Mouse (Mus musculus) heart, postnatal 10 days (tissue): ENCODE data around the gene Sh3rf1. TPM values are rescaled to one million over a fixed set of nuclear protein-coding genes. Genes with fewer than 3 reads are reported as not detected.

Experiments used
- DNase-seq, 2 experiments: peaks; one replicate each; pipeline ENCODE4 v3.0.0; 2021
- intact Hi-C: fragments of 180-260 bp; cut with DNase I; formaldehyde crosslinking; loops from one replicate; pipeline ENCODE4 v1.15.1; 2025
- total RNA-seq, 2 experiments: library from RNA; stranded (reverse); gene quantifications; 2 replicates each; pipeline ENCODE4 v1.2.3; 2021

The Sh3rf1 gene
- total RNA-seq, 2 experiments from 2014 or later: 9.4 to 9.8 TPM

DNA sequence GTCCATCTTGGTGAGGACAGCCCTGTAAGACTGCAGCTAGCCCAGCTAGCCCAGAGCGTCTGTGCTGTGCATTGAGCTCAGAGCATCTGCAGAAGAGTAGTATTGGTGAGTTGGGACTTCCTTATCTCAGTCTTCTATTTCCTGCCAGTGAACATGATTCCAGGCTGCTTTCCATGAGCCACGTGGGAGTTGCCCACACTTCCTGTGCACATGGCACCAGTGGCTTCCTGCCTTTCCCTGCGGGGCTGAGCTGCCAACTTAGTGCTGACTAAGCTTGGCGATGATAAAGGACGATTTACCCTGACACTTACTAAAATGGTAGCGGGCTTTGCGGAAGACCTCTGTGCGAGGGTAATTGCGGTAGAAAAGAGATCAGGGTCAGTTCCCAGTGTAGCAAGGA, 35.2 kb downstream of the Sh3rf1 start:
- DNase-seq: peak in 1 of 2 experiments; percentile 20
- intact Hi-C loops: no loop called here

DNA sequence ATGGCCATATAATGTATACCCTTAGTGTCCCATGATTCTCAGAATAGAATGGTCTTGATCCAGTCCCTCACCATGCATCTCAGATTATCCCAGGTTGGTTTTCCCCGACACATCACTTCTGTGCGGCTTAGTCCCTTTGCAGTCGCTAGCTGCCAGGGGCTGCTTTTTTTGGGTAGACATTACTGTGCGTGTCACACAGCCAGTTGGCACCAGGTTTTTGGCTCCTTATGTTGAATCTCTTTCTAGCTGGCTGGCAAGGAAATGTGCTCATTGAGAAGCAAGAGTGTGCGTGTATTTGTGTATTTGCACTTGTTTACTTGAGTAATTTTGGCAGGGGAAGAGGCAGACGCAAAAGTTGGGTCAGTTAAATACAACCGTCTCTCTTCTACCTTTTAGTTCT, 35.9 kb downstream of the Sh3rf1 start:
- intact Hi-C loops: no loop called here
- no peak for DNase-seq

DNA sequence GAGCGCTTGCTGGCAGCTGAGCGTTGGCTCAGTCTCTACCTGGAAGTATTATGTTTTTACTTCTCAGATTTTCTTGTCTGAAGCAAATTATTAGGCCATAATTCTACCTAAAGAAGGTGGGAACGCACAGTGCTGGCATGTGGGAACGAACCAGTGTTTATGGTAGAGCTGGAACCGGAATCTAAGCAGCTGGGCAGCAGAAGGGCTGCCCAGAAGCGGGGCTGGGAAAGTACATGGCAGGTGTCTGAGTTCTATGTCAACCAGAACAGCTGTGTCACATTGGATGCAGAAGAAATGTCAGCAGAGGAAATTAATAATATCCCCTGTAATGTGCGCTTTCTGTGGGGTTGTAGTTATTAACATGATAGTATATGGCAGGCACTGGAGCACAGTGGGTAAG, 36.9 kb downstream of the Sh3rf1 start:
- intact Hi-C loops: no loop called here

DNA sequence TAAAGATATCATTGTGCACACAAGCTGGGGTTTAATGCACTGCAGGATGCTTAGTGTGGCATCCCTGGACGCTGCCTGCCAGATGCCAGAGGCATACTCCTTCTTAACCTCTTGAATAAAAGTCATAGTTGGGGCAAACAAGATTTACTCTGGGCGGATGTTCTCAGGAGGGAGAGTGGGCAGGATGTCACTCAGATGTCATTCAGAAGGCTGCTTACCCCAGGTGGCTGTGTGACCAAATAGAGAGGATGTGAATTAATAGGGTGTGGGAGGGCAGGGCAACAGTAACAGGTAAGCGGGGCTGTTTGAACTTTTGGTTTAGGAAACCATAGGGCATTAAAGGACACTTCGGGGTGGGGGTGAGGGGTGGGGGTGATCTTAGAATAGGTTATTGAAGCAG, 37.7 kb downstream of the Sh3rf1 start:
- intact Hi-C loops: no loop called here
- DNase-seq: no peak

More for the DNA sequence above, 36.9 kb downstream of the Sh3rf1 start:
- DNase-seq: no peak

DNA sequence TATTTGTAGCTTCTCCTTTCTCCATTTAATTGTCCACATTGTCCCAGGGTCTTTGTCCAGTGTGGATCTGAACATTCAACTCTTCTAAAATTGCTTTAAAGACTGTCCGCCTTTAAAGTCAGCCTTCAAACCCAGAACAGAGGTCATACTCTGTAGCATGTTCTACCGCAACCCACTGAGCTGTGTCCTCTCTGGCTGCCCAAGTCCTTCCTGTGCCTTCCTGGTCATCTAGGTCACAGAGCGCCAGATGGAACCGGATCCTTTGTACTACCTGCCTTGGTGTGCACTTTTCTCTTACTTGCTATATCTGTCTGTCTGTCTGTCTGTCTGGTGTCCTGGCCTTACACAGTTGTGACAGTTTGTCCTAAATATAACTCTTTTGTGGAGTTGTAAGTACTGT, 40.0 kb downstream of the Sh3rf1 start:
- intact Hi-C loops: no loop called here
- DNase-seq: no peak

DNA sequence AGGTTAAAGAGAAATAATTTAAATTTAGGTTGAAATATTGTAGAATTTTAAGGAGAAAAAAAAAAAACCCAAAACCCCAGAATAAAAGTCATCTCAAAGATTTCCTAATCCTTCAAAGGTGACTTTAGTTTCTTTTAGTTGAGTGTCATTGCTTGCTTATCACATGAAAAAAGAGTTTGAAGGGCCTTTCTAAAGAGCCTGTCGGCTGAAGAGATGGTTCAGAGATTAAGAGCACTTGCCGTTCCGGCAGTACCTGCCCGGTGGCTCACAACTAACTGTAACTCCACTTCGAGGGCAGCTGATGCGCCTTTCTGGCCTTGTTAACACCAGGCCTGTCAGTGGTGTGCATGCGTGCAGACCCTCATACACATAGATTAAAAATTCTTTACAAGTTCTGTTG, 41.2 kb downstream of the Sh3rf1 start:
- DNase-seq: no peak
- intact Hi-C loops: no loop called here

DNA sequence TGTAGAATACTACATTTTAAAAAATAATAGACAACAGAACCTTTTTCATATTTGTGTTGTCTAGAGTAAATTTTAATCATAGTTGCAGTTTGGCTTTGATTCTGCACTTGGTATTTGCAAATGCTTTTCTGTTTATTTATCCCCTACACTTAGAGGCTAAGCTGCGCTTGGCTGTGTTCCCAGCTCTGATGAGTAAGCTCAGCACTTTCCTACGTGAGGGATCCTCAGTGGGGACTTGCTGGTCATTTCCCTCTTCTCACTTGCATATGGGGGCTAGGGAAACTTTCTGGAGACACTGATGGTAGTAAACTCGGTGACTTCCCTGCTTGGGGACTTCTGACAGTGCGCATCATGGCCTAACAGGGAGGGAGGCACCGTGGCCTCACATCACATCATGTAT, 41.7 kb downstream of the Sh3rf1 start:
- intact Hi-C loops: no loop called here

DNA sequence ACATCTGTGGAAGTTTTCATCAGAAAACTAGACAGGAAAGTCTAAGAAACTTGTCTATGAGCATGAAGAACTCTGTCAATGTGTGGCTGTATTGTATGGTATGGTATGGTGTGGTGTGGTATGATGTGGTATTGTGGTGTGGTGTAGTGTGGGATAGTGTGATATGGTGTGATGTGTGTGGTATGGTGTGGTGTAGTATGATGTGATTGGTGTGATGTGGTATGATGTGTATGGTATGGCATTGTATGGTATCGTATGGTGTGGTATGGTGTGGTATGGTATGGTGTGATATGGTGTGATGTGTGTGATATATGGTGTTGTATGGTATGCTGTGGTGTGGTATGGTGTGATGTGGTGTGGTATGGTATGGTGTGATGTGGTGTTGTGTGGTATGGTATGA, 43.4 kb downstream of the Sh3rf1 start:
- no peak for DNase-seq
- intact Hi-C loops: no loop called here

More for the DNA sequence above, 41.7 kb downstream of the Sh3rf1 start:
- peak; percentile 67 to 72 for DNase-seq

DNA sequence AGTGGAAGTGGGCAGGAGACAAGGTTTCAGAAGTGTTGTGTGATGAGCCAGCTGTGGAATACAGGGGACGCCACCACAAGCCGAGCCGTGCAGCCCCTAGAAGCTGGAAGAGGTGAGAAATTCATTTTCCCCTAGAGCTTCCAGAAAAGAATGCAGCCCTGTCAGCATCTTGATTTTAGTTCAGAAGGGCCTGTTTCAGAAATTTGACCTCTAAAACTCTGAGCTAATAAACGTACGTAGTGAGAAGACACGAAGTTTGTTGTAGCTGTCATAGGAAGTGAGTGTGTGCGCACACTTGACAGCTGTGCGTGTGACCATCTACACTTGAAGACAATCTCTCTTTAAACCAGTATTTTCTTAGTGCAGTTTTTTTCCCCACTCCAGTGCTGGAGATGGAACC, 44.0 kb downstream of the Sh3rf1 start:
- intact Hi-C loops: no loop called here
- DNase-seq: no peak

DNA sequence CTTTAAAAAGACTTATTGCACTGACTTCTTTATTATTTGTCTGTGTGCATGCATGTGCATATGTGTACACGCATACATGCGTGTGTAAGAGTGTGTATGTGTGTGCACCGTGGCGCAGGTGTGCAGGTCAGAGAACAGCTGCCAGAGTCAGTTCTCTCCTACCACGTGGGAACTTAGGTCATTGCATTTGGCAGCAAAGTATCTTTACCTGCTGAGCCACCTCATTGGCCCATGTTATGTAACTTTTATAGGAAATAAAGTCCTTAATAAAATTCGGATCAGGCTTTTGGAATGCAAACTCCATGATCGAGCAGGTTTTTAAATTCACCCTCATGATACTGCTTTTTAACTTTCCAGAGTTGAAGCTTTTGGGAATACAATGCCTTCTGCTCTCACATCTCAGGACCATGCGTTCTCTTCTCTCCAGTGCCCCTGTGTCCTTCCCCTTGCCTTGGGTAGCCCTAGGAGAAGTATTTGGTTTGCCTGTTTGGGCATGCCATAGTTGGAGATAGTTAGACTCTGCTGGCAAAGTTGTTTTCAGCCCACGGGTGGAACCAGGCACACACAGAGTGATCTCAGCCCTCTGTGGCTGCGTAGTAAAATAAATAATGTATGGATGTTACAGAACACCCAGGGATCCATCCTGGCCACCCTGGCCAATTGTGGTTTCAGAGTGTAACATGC, 44.7 kb downstream of the Sh3rf1 start:
- intact Hi-C loops: no loop called here
- no peak for DNase-seq

DNA sequence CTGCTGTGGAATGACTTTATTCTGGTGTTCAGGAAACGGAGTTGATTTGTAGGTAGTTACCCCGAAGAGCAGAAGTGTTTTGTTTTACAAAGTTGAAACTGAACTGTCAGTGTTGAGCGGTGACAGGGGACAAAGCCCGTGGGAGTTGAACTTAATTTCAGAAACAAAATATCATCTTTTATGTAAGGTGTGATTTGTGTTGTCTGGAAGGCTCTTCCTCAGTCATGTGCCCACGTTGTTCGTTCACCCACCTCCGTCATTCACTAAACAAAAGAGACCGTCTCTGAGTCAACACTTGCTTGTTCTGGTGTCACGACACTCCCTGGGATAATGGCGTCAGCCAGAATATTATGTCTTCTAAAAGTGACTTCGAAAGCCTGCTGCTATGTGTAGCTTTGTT, 46.3 kb downstream of the Sh3rf1 start:
- intact Hi-C loops: no loop called here
- DNase-seq: no peak

DNA sequence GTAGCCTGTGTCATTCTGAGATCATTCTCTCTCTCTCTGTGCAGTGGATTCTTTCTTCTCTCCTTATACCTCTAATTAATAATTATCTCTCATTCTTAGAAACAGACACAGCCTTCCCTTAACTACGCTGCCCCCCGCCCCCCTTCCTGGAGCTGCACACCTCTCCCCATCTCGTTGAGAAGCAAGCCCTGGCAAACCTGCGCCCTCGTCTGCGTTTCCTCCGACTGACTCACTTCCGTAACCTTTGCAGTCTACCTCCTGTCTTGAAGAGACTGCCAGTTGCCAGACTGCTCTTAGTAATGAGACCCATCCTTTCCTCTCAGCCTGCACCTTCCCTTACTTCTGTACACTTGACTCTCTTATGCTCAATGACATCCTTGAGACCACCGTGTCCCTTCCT, 46.9 kb downstream of the Sh3rf1 start:
- DNase-seq: no peak
- intact Hi-C loops: no loop called here

DNA sequence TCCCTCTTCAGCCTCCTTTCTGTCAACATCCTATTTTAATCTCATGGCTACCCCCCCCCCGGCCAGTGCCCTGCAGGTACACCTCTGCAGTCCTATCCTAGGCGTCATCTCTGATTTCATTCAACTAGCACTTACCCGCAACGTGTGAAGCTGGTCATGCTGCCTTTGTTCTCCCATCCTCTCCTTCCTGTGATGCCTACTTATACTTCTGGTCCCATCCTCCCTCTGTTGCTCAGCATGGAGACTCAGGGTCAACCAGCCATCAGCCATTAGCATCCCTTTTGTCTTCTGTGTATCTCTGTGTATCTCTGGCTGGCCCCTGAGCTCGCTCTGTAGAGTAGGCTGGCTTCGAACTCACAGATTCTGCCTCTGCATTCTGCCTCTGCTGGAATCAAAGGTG, 47.3 kb downstream of the Sh3rf1 start:
- intact Hi-C loops: no loop called here
- DNase-seq: no peak

DNA sequence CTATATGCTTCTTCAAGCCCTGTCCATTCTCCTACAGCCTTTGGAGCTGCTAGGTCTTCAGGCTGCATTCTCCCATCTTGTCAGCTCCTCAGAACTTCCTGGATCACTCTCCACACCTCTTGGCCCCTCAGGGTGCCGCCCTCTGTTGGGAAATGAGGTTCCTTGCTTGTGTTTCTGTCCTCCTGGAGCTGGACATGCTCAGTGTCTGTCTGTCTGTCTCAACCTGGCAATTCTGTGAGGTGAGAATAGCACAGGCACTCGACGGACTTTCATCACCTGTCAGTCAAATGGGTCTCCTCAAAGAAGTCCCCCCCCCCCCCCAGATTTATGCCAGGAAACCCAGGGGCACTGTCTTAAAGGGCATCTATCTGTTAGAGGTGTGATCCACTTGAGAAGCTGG, 49.2 kb downstream of the Sh3rf1 start:
- intact Hi-C loops: no loop called here
- DNase-seq: no peak

DNA sequence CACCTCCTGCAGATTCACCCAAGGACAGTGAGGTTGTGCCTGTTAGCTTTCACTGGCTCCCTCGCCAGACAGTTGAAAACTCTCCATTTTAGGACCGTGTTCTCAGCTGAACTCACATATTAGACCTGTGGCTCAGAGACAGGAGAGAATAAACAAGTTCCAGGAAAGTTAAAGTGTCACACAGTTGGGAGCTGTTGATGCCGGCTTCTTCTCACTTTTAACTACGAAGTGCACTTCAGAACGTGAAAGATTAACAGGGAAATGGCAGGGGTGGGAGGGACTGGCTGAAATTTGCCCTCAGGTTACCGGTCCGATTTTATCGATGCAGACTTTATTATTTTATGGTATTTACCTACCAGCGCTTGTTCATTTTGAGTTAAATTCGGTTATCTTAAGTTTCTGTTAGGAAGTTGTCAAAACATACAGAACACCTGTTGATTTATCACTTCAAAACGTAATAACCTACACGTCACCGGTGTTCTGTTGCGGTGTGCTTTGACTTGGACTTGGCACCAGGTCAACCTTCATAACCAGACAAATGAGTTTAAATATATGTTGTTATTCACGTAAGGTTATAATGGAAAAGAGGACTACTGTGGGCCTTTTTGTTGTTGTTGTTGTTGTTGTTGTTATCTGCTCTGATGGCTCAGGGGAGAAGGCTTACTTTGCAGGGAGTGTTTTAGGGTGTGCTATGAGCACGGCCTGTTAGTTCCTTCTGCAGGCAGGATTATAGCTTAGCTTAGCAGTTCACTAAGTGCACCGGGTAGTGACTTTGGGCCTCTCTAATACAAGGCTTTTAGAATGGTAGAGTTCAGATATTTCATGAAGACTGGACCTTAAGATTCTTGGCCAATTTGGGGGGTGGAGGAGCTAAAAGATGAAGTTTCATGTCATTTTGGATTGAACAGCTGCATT, 49.9 kb downstream of the Sh3rf1 start:
- no peak for DNase-seq
- intact Hi-C loops: no loop called here

DNA sequence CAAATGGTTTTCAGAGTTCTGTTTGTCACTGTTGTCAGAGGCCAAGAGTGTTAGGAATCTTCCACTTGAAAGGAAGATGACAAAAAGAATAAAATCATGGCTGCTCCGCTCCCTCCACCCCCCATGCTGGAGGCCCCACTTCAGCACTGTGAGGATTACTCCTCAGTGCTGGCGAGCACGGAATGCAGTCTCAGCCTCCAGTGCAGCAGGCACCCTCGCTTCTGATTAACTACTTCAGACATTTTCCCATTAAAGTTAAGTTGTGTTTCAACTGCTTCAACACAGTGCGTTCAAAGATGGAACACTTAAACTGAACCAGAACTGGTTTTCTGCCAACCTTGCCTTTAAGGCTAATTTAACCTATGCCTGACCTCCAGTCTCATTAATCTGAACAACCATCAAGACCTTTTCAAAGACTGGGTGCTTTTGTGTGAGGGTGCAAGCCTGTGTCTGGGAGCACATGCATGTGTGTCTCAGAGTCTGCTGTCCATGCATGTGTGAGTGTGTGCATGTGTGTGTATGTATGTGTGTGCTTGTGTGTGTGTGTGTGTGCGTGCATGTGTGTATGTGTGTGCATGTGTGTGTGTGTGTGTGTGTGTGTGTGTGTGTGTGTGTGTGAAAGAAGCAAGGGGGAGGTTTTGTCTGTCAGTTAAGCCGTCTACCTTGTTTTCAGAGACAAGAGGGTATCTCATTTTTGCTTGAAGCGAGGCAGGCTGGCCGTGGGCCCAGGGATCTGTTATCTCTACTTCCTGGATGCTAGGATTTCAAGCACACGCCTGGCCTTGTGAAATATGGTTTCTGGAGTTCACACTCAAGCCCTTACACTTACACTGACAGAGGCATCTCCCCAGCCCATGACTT, 51.2 kb downstream of the Sh3rf1 start:
- DNase-seq: peak in 1 of 2 experiments; percentile 39

DNA sequence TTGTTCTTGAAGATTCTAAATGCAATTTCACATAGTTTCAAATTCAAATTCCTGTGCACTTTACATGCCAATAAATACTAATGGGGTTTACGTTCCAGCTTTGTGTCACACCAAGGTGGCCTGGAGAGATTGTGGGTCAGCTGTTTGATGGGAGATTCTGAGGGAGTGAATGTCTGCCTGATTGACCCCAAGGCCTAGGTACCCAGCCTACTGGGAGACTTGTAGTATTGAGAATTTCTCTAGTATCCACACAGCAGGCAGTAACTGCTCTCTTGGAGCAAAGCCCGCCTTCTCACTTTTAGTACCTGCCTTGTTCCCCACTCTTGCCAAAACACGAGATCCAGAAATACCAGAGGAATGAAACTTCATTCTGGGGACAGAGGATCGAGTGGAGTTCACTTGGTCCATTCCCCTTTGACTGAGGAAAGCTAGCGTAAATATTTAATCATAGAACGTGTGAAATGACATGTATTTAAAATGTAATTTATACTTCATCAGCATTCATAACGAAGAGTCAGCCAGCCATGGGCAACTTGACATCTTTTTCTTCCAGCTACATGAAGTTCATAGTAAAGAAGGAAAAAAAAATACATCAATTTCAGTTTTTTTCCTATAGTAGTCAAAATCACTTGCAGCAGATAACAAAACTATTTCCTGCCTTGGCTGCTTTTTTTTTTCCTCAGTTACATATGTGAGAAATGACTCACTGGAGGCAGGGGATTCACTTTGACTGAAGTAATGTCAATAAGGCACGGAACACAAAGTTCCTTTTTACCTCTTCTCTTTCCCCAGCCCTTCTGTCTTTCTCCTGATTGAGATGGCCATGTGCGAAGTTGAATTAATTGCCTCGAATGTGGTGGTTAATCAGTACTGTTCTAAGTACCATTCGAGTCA, 52.0 kb downstream of the Sh3rf1 start:
- intact Hi-C loops: no loop called here

More for the DNA sequence above, 51.2 kb downstream of the Sh3rf1 start:
- intact Hi-C loops: no loop called here

DNA sequence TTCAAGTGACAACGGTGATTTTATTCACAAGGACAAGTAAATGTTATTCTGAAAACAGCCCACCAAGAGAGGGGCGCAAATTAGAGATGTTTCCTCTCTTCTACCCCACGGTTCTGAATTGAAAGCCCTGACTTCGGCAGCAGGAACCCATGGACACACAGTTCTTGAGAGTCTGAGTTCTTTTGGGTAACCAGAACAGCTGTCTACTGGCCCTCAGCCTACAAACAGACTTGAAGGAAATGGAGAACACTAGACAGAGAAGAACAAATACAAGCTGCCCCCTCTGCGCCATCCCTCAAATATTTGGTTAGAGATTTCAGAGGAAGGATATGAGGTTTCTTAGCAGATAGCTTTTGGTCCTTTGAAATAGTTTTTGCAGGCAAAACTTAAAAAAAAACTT, 52.7 kb downstream of the Sh3rf1 start:
- intact Hi-C loops: no loop called here
- peak; percentile 48 to 59 for DNase-seq

More for the DNA sequence above, 52.0 kb downstream of the Sh3rf1 start:
- peak in 1 of 2 experiments; percentile 26 for DNase-seq

DNA sequence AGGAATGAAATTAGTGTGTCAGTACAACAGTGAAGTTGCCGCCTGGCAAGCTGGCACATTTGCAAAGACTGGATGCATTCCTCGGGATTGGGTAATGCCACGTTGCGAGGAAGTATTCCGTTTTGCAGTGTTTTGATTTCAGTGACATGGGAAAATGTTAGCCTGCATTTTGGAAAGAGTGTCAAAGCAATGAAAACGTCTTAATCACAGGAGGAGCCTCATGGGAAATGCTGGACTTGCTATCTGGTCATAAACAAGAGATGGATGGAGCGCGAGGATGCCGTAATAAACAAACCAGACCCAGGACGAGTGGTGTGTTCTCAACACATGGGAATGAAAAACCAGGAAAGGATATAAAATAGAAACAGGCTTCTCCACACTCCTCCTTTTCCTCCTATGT, 55.4 kb downstream of the Sh3rf1 start:
- intact Hi-C loops: no loop called here
- DNase-seq: no peak
